Mouse (Mus musculus) thymus, postnatal 10 days (tissue): ENCODE data around the gene Gm29609.
A peak's percentile ranks its signal among the peaks of the same experiment; 100 is the strongest.

Experiments
- DNase-seq, 2 experiments: peaks; one replicate each; pipeline ENCODE4 v3.0.0; 2021; ENCODE audit warnings: low spot score in 2 of 2

Gene Gm29609

GRCm38 (mm10) chr5:31198170-31198569 is 18.5 kb upstream of the Gm29609 start:
- no peak for DNase-seq

- no peak for DNase-seq
Measured at GRCm38 (mm10) chr5:31197072-31197471, 17.4 kb upstream of the Gm29609 start.

DNA sequence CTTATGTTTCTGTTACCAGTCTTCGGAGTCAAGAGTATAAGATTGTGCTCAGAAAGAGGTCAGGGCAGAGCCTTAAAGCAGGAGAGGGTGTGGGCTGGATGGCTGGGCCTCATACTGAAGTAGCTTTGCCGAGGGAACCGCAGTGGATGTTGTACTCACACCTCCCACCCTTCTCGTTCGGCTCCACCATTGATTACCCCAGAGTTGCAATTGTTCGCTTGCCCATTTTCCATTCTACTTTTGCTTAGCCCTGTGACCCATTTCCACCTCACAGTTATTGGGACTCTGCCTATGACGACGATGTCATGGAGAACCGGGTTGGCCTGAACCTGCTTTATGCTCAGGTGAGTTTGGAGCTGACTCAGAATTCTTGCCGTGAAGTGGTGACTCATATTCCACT is 16.5 kb upstream of the Gm29609 start:
- DNase-seq = no peak

- DNase-seq = no peak
Measured at GRCm38 (mm10) chr5:31195671-31196070, 16.0 kb upstream of the Gm29609 start.

GRCm38 (mm10) chr5:31194486-31195485 is 15.1 kb upstream of the Gm29609 start:
- DNase-seq = no peak

DNA sequence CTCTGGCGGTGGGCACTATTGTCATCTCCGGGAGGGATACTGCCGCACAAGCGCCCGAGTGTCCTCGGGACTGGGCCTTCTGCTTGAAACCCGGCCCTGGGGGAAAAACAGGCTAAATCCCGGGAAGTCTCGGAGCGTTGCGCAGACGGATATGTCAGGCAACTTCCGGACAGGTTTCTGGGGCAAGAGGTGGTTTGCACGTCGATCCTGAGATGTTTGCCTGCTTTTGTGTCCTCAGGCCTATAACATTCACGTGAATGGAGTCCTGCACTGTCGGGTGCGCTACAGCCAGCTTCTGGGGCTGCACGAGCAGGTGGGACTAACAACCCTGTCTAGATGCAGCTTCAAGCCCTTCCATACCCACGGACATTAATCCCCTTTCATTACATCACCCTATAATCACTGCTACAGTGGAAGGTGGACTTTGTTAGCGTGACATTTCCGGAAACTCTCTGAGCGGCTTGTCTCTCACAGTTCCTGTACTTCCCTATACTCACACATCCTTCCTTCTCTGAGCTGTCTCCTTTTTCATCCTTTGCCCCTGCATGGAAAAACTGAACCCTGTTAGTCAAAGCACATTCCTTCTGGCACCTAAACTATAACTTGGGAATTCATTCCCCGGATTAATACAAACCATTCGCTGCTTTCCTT is 14.0 kb upstream of the Gm29609 start:
- no peak for DNase-seq

GRCm38 (mm10) chr5:31192939-31193630 is 13.4 kb upstream of the Gm29609 start, which contains the start of the genes Snx17 and Eif2b4:
Gene Snx17 (plus strand): TSS chr5:31193227.
Gene Eif2b4 (minus strand): TSS chr5:31193430.
- DNase-seq = peak; percentile 98 to 100

GRCm38 (mm10) chr5:31192045-31192938 is 12.6 kb upstream of the Gm29609 start:
- DNase-seq = no peak

- no peak for DNase-seq
Measured at GRCm38 (mm10) chr5:31190201-31190600, 10.5 kb upstream of the Gm29609 start.

DNA sequence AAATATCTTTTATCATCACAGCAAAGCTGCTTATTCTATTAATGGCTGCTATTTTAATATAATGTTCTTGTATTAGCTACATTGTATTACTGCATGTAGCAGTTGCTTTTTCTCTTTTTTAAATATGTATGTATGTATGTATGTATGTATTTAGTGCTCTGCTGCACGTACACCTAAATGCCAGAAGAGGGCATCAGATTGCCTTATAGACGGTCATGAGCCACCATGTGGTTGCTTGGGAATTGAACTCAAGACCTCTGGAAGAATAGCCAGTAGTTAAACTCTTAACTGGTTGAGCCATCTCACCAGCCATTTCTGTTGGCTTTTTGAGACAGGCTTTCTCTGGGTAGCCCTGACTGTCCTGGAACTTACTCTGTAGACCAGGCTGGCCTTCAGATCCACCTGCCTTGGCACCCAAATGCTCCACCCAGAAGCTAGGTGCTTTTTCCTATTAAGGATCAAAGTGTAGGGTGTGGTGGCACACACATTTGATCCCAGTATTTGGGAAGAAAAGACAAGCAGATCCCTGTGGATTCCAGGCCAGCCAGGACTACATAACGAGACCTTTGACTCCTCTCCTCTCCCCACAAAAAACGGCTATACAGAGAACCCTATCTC is 8.6 kb upstream of the Gm29609 start:
- no peak for DNase-seq

DNA sequence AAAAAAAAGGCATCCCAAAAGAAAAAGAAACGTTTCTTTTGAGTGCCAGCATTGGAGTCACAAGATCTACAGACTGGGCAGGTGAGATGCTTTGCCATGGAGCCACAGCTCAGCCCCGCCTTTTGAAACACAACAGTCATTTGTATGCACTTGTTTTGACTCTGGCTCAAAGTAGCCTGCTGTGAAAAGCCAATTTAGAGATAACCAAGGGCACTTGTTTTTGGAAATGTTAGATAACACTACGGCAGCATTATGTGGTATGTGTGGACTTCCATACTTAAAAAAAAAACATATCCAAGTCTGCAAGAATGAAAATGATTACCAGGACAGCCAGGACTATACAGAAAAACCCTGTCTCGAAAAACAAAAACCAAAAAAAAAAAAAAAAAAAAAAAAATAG is 4.0 kb upstream of the Gm29609 start:
- no peak for DNase-seq

DNA sequence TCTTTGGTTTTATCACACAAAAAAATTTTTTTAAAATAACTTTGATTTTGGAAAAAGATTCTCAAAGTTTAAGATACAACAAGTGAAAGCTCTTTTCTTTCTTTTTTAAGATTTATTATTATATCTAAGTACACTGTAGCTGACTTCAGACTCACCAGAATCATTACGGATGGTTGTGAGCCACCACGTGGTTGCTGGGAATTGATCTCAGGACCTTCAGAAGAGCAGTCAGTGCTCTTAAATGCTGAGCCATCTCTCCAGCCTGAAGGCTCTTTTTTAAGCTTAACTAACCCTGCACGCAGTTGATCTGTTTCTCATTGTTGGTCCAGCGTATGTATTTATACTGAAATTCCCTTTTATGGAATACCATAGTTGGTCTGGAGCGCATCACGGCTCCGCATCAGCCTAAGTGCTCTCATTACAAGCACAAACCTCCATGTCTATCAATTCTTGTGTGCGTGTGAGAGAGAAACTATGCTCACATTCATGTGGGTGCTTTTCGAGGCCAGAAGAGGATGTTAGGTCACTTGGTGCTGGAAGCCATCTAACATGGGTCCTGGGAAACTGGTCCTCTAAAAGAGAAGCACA is 1.6 kb upstream of the Gm29609 start:
- no peak for DNase-seq

DNA sequence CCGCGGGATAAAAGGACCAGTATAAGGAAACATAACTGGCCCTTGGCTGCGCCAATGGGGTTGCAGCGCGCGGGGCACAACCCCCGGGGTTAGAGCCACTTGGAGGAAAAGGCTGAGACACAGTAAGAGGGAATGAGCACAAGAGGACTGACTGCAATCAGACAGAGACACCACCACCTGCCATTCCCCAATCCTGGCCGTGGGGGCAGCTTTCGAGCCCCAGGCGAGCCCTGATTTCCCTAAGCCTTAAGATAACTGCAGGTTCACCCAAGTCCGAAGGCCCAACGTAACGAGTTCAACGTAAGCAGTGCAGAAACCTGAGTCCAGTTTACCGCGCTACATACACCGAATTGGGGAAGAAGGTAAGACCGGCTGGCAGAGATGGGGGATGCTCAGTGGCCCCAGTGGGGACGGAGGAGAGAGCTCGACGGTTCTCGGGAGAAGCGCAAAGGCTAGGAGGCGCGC is 378 bp downstream of the Gm29609 start:
- no peak for DNase-seq

DNA sequence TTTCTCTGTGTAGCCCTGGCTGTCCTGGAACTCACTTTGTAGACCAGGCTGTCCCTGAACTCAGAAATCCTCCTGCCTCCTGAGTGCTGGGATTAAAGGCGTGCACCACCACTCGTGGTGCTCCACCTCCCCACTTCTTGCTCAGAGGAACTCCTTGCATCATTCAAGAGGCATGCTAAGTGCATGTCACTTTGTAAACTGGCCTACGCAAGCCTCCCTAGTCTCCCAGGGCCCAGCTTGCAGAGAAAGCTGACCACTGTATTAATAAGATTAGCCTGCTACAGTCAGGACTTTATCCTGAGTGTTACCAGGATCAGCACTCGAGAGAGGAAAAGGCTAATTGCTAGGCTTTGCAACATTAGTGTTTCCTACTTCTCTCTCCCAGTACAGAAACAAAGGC is 11.1 kb downstream of the Gm29609 start:
- DNase-seq = no peak

DNA sequence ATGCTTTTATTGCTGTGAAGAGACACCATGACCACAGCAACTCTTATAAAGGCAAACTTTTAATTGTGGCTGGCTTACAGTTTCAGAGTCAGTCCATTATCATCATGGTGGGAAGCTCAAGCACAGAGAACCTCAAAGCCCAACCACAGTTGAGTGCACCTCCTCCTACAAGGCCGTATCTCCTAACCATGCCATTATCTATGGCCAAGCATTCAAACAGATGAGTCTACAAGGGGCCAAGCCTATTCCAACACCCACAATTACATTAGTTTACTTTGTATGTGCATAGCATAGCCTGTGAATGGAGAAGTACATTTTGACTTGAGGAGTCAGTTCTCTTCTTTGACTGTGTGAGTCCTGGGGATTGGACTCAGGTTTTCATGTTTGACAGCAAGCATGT is 14.8 kb downstream of the Gm29609 start:
- no peak for DNase-seq

- no peak for DNase-seq
Measured at GRCm38 (mm10) chr5:31162462-31162861, 17.2 kb downstream of the Gm29609 start.

- peak; percentile 48 to 59 for DNase-seq
Measured at GRCm38 (mm10) chr5:31154152-31154553, 25.6 kb downstream of the Gm29609 start, which contains the start of gene Mpv17. Gene Mpv17 (minus strand): TSS chr5:31154251.

GRCm38 (mm10) chr5:31153516-31154151 is 26.1 kb downstream of the Gm29609 start:
- no peak for DNase-seq

DNA sequence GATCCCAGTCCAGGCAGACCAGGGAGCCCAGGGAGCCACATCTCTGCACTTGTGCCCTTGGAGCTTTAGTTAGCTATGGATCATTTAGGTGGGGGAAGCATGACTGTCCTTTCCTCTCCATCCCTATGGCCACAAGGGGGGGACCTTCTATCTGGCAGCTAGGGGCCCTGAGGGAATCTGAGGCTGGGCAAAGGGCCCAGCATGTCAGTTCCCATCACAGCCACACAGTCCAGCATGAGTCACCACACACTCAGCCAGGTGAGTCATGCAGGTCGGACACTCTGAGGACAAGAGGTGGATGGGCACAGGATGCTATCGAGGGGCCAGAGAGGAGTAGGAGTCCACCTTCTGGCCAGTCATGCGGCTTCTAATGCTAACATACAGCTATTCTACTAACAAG is 28.0 kb downstream of the Gm29609 start:
- no peak for DNase-seq

DNA sequence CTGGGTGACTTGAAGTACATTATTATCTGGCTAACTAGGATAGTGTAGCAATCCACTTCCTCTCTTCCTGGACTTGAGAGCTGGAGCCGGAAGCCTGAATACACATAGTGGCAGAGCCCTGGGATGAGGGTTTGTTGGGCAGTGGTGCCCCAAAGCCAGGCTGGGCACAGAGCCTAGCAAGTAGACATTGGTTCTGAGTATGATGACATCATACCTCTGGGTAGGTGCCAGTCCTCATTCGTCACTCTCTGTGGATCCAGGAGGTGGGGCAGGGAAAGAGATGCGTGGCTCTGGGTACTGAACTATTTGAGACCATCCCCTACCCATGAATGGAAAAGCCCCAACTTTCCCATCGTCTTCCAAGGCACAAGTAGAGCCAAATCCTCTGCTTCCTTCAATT is 29.9 kb downstream of the Gm29609 start:
- no peak for DNase-seq
